Mouse (Mus musculus): Measurements from ENCODE around the gene Rnf114.

GRCm38 (mm10) chr2:167552292-167552691, 59.8 kb downstream of the Rnf114 start:
- no peak for TF ChIP-seq CTCF (IDR thresholded peaks at IDR 0.05; ENCODE audit: control insufficient read depth, insufficient read depth, low read length)
- TF ChIP-seq POLR2A (IDR thresholded peaks at IDR 0.05; ENCODE audit: borderline replicate concordance, control insufficient read depth, low read depth, low read length): no peak
